Mouse (Mus musculus) liver, embryonic 16.5 days (tissue): ENCODE measurements around the gene Tpm3-rs7. TPM values are rescaled to one million over a fixed set of nuclear protein-coding genes. Genes with fewer than 3 reads are reported as not detected.
"Not testable (repeated sequence)": the region's sequence is repeated elsewhere in the genome, so short reads cannot be mapped to it uniquely, and the experiment has no call there.

Experiments used
- ATAC-seq: fragments of 200-750 bp; cut with Nextera tagmentation; 2 replicates; pipeline ENCODE4 v1.8.0; 2017; ENCODE audit warnings: low read depth, mild to moderate bottlenecking, moderate number of reproducible peaks, moderate library complexity
- H3K27ac ChIP-seq: fragments of 300-500 bp; sonication (generic); 2 replicates; pipeline ENCODE4 v1.5.1; 2014; ENCODE audit warnings: mild to moderate bottlenecking, low read length
- H3K27me3 ChIP-seq: fragments of 300-500 bp; sonication (generic); 2 replicates; pipeline ENCODE4 v1.6.1; 2014; ENCODE audit warnings: low read depth, low read length, mixed read lengths; ENCODE audit not compliant: control insufficient read depth, insufficient read depth
- H3K36me3 ChIP-seq: fragments of 300-500 bp; sonication (generic); 2 replicates; pipeline ENCODE4 v1.6.1; 2014; ENCODE audit warnings: mild to moderate bottlenecking; ENCODE audit not compliant: control insufficient read depth, insufficient read depth
- H3K4me1 ChIP-seq: fragments of 300-500 bp; sonication (generic); 2 replicates; pipeline ENCODE4 v1.6.1; 2014; ENCODE audit warnings: low read depth, low read length, mixed read lengths; ENCODE audit not compliant: control insufficient read depth
- H3K4me2 ChIP-seq: fragments of 300-500 bp; sonication (generic); 2 replicates; pipeline ENCODE4 v1.6.1; 2014; ENCODE audit warnings: low read depth, low read length, mixed read lengths
- H3K4me3 ChIP-seq: fragments of 300-500 bp; sonication (generic); 2 replicates; pipeline ENCODE4 v1.5.1; 2014; ENCODE audit warnings: low read depth, mild to moderate bottlenecking, low read length
- H3K9ac ChIP-seq: fragments of 300-500 bp; sonication (generic); 2 replicates; pipeline ENCODE4 v1.6.1; 2014; ENCODE audit warnings: low read depth, low read length
- H3K9me3 ChIP-seq: fragments of 300-500 bp; sonication (generic); replicated peaks from 2 replicates; pipeline ENCODE4 v1.6.1; 2016; ENCODE audit warnings: low read length; ENCODE audit not compliant: control insufficient read depth
- WGBS: fragments of 180-500 bp; shearing (Covaris S2); extraction: QIAGEN DNeasy Blood & Tissue Kit; methylation state at CpG from one replicate; pipeline ENCODE4 v1.1.7; 2014; ENCODE audit not compliant: insufficient replicate concordance; 5-methylcytosine and 5-hydroxymethylcytosine counted together
- polyA plus RNA-seq: library from polyadenylated mRNA; unstranded; fragments of >200 nt; fragmentation: Nextera tagmentation; extraction: Ambion mirVana; gene quantifications from 2 replicates; pipeline ENCODE4 v1.2.1, GENCODE M21; 2015

Tpm3-rs7 gene
- polyA plus RNA-seq: 2.0 and 2.2 TPM in 2 replicates

GRCm38 (mm10) chr14:113314499-113314898 lies at the start of gene Tpm3-rs7:
TSS of gene Tpm3-rs7 (plus strand) at chr14:113314608.
- H3K4me3 ChIP-seq, H3K27me3 ChIP-seq, H3K36me3 ChIP-seq, ATAC-seq, H3K9ac ChIP-seq, H3K9me3 ChIP-seq, H3K4me1 ChIP-seq, H3K27ac ChIP-seq, H3K4me2 ChIP-seq: not testable (repeated sequence)
- WGBS: 84% methylated on average over 16 of the region's 16 CpGs

GRCm38 (mm10) chr14:113317023-113317422 lies 2.6 kb downstream of the Tpm3-rs7 start:
- Histone ChIP-seq H3K9ac (no peak overlapping the region), H3K9me3 (no peaks in the 10 kb centered on the region), H3K4me1 (no peaks in the 10 kb centered on the region), H3K36me3 (no peaks in the 10 kb centered on the region), H3K4me3 (no peak overlapping the region), H3K4me2 (no peak overlapping the region), H3K27ac (no peak overlapping the region), H3K27me3 (no peaks in the 10 kb centered on the region)
- WGBS: 72% methylated on average over 1 of the region's 1 CpGs
- ATAC-seq: no peak

- WGBS: 47% methylated on average over 1 of the region's 1 CpGs
- no peak overlapping the region for H3K27ac ChIP-seq
- H3K9me3 ChIP-seq: no peaks in the 10 kb centered on the region
- H3K36me3 ChIP-seq: no peaks in the 10 kb centered on the region
- no peaks in the 10 kb centered on the region for H3K27me3 ChIP-seq
- H3K4me1 ChIP-seq: no peaks in the 10 kb centered on the region
- H3K9ac ChIP-seq: no peak overlapping the region
- H3K4me2 ChIP-seq: no peak overlapping the region
- no peak for ATAC-seq
- H3K4me3 ChIP-seq: no peak overlapping the region
These were observed 49.0 kb downstream of the Tpm3-rs7 start for GRCm38 (mm10) chr14:113363361-113363760.
